Mouse (Mus musculus): ENCODE data around the gene 1810010H24Rik. TPM values are rescaled to one million over a fixed set of nuclear protein-coding genes. Genes with fewer than 3 reads are reported as not detected.

Gene 1810010H24Rik
- 0.53 TPM for total RNA-seq (2023)

GRCm38 (mm10) chr11:107025411-107026321 lies at the start of gene 1810010H24Rik:
Gene 1810010H24Rik, plus strand, starts transcription at chr11:107025681.

GRCm38 (mm10) chr11:106999151-106999948 lies 26.1 kb upstream of the 1810010H24Rik start, which contains the start of gene Kpna2:
Gene Kpna2, minus strand, starts transcription at chr11:106999541.

Other genes with a start within 250 kb of the 1810010H24Rik start
- 78.0 TPM for gene Polg2, start 246.1 kb upstream of the 1810010H24Rik start, total RNA-seq (2023)
- gene Ddx5, start 236.5 kb upstream of the 1810010H24Rik start, total RNA-seq (2023): 2,875 TPM
- gene Cep95, start 236.4 kb upstream of the 1810010H24Rik start, total RNA-seq (2023): 29.2 TPM
- 68.3 TPM for gene Smurf2, start 105.0 kb upstream of the 1810010H24Rik start, total RNA-seq (2023)
- 15.0 TPM for gene Kpna2, start 26.1 kb upstream of the 1810010H24Rik start, total RNA-seq (2023)
- gene Bptf, start 106.4 kb downstream of the 1810010H24Rik start, total RNA-seq (2023): 150 TPM
- 50.2 TPM for gene Nol11, start 163.7 kb downstream of the 1810010H24Rik start, total RNA-seq (2023)